Comparison of ENCODE assay signal across 32 mouse cellular contexts in genomic region chr4:89631560-89631959, GRCm38 (mm10). TPM values are rescaled to one million over a fixed set of nuclear protein-coding genes. Genes with fewer than 3 reads are reported as not detected.
DNase-seq lines count a peak whose midpoint lies in the region; ATAC-seq and TF ChIP-seq lines count a peak whose summit lies in the region.
"Had no signal": no experiment of that assay in that cellular context is flagged by ENCODE, and none has a peak within 500 bp of the region (broad histone marks: within the 10 kb centered on the region; RNA-seq: fewer than 3 reads in every experiment).

No protein-coding gene starts in this region.

- 60% methylated on average over 6 of the region's 6 CpGs for WGBS in forebrain, embryonic 12.5 days
- 40% methylated on average over 6 of the region's 6 CpGs for WGBS in forebrain, embryonic 14.5 days
- WGBS in intestine, postnatal 0 days = 61% methylated on average over 6 of the region's 6 CpGs

- no peaks in the 10 kb centered on the region for H3K36me3 ChIP-seq in forebrain, embryonic 12.5 days (replicated peaks)
- H3K36me3 ChIP-seq in forebrain, embryonic 14.5 days (ENCODE audit: control insufficient read depth, insufficient read depth, low read length) = no peaks in the 10 kb centered on the region
- H3K36me3 ChIP-seq in intestine, postnatal 0 days (ENCODE audit: control insufficient read depth, insufficient read depth) = no peaks in the 10 kb centered on the region
- H3K36me3 ChIP-seq: embryonic facial prominence, embryonic 13.5 days; forebrain, embryonic 10.5 days; forebrain, embryonic 15.5 days; G1E; heart, embryonic 10.5 days; heart, embryonic 13.5 days had no signal

- no peak for DNase-seq in forebrain, embryonic 14.5 days (ENCODE audit: low spot score)
- DNase-seq in ZHBTc4 (ENCODE audit: low read depth, low spot score) = peak; percentile 2
- DNase-seq in thymus, postnatal 4 days = no peak
- no peak for DNase-seq in gastrocnemius, postnatal 10 days
- DNase-seq in kidney, postnatal 36 days = no peak
- DNase-seq: adrenal gland, postnatal 10 days; adrenal gland, postnatal 36 days; B cell, adult 2 months; cerebellum, adult 18-20 months; cerebellum, adult 9-11 months; cerebellum, postnatal 25 days; gastrocnemius, postnatal 36 days; heart, adult 2 months; heart, postnatal 14 days; heart, postnatal 4 days had no signal

- H3K4me3 ChIP-seq in forebrain, embryonic 12.5 days (replicated peaks) = no peak overlapping the region
- H3K4me3 ChIP-seq in forebrain, embryonic 14.5 days (ENCODE audit: low read depth, low read length) = no peak overlapping the region
- no peak overlapping the region for H3K4me3 ChIP-seq in intestine, postnatal 0 days (ENCODE audit: low read depth, low read length)
- H3K4me3 ChIP-seq: embryonic facial prominence, embryonic 13.5 days; erythroblast, embryonic 14.5 days; forebrain, embryonic 10.5 days; forebrain, embryonic 15.5 days; heart, adult 2 months; heart, embryonic 10.5 days; heart, embryonic 13.5 days had no signal

- H3K9ac ChIP-seq in forebrain, embryonic 12.5 days = no peak overlapping the region
- no peak overlapping the region for H3K9ac ChIP-seq in forebrain, embryonic 14.5 days (ENCODE audit: low read length)
- H3K9ac ChIP-seq in intestine, postnatal 0 days (ENCODE audit: low read depth, low read length) = no peak overlapping the region
- H3K9ac ChIP-seq: embryonic facial prominence, embryonic 13.5 days; forebrain, embryonic 15.5 days; heart, embryonic 13.5 days; hindbrain, embryonic 14.5 days had no signal

- no peak for TF ChIP-seq CTCF in intestine, postnatal 0 days (IDR thresholded peaks at IDR 0.05; ENCODE audit: low read depth)

- H3K27me3 ChIP-seq in forebrain, embryonic 12.5 days = peaks cover 5% of the 10 kb centered on the region; the same call in 1 of the 2 replicates
- no peaks in the 10 kb centered on the region for H3K27me3 ChIP-seq in forebrain, embryonic 14.5 days (replicated peaks; ENCODE audit: control insufficient read depth, insufficient read depth, low read length)
- no peaks in the 10 kb centered on the region for H3K27me3 ChIP-seq in intestine, postnatal 0 days (replicated peaks; ENCODE audit: control insufficient read depth, insufficient read depth, low read length)
- H3K27me3 ChIP-seq: CH12.LX; embryonic facial prominence, embryonic 13.5 days; forebrain, embryonic 15.5 days; heart, embryonic 13.5 days had no signal

- H3K27ac ChIP-seq in forebrain, embryonic 12.5 days = no peak overlapping the region
- H3K27ac ChIP-seq in forebrain, embryonic 14.5 days (ENCODE audit: low read depth, low read length) = no peak overlapping the region
- no peak overlapping the region for H3K27ac ChIP-seq in intestine, postnatal 0 days (ENCODE audit: low read depth, low read length)
- H3K27ac ChIP-seq: embryonic facial prominence, embryonic 13.5 days; forebrain, embryonic 15.5 days; heart, adult 2 months; heart, embryonic 10.5 days; heart, embryonic 13.5 days; hindbrain, embryonic 14.5 days; hindbrain, postnatal 0 days had no signal

- no peaks in the 10 kb centered on the region for H3K9me3 ChIP-seq in forebrain, embryonic 12.5 days
- H3K9me3 ChIP-seq in forebrain, embryonic 14.5 days (replicated peaks; ENCODE audit: control insufficient read depth, low read length) = no peaks in the 10 kb centered on the region
- H3K9me3 ChIP-seq in intestine, postnatal 0 days (ENCODE audit: control insufficient read depth) = no peaks in the 10 kb centered on the region
- H3K9me3 ChIP-seq: embryonic facial prominence, embryonic 13.5 days; forebrain, embryonic 15.5 days; heart, embryonic 10.5 days; heart, embryonic 13.5 days had no signal

- H3K4me1 ChIP-seq in forebrain, embryonic 12.5 days = no peaks in the 10 kb centered on the region
- H3K4me1 ChIP-seq in forebrain, embryonic 14.5 days (ENCODE audit: control insufficient read depth, insufficient read depth, low read length) = peaks cover 7% of the 10 kb centered on the region; the same call in 1 of the 2 replicates
- H3K4me1 ChIP-seq in intestine, postnatal 0 days (replicated peaks; ENCODE audit: control insufficient read depth, insufficient read depth, low read length) = no peaks in the 10 kb centered on the region
- H3K4me1 ChIP-seq: embryonic facial prominence, embryonic 13.5 days; heart, embryonic 10.5 days; heart, embryonic 13.5 days had no signal

- ATAC-seq in forebrain, embryonic 12.5 days (ENCODE audit: low FRiP score) = peak; percentile 31; the same call in 1 of the 2 replicates
- no peak for ATAC-seq in forebrain, embryonic 14.5 days
- ATAC-seq in intestine, postnatal 0 days = peak; percentile 69
- ATAC-seq: activated CD4-positive, CD25-positive, alpha-beta regulatory T cell, adult 4 months; forebrain, embryonic 15.5 days; hindbrain, postnatal 0 days; inflammation-experienced regulatory T-cells, adult 6 months had no signal

- H3K4me2 ChIP-seq in forebrain, embryonic 12.5 days = no peak overlapping the region
- no peak overlapping the region for H3K4me2 ChIP-seq in forebrain, embryonic 14.5 days (ENCODE audit: low read length)
- no peak overlapping the region for H3K4me2 ChIP-seq in intestine, postnatal 0 days (replicated peaks; ENCODE audit: low read depth)
- H3K4me2 ChIP-seq: embryonic facial prominence, embryonic 13.5 days; forebrain, embryonic 15.5 days; heart, embryonic 13.5 days; hindbrain, embryonic 14.5 days had no signal

RNA-seq across cellular contexts. Expression of gene Dmrta1, which starts 47.7 kb away (rescaled TPM):
- 8.4 and 11.1 TPM in 2 replicates for polyA plus RNA-seq in forebrain, embryonic 12.5 days (2016; fragmentation: Nextera tagmentation; extraction: Ambion mirVana)
- 0.77 and 0.79 TPM in 2 replicates for polyA plus RNA-seq in forebrain, embryonic 14.5 days (2014; fragmentation: Nextera tagmentation; extraction: Ambion mirVana)
- polyA plus RNA-seq in intestine, postnatal 0 days (2015; fragmentation: Nextera tagmentation; extraction: Ambion mirVana) = not detected in 2 replicates
- under 1 TPM in 1 of 2 experiments, not detected in 1; 0.14 TPM for total RNA-seq in gastrocnemius, postnatal 10 days (2021)
- total RNA-seq: CH12.LX; common myeloid progenitor, adult 5-6 weeks; gastrocnemius, adult 8-10 months; gastrocnemius, postnatal 36 days; granulocyte monocyte progenitor cell, adult 5-6 weeks; heart, adult 2 months; heart, postnatal 14 days had no signal
- polyA plus RNA-seq: erythroblast, embryonic 14.5 days; G1E; heart, adult 2 months; inflammation-experienced regulatory T-cells, adult 6 months had no signal
